Mouse (Mus musculus): ENCODE measurements around the gene Maml1. TPM values are rescaled to one million over a fixed set of nuclear protein-coding genes. Genes with fewer than 3 reads are reported as not detected.
A peak's percentile ranks its signal among the peaks of the same experiment; 100 is the strongest.

The Maml1 gene
- total RNA-seq, 2 experiments from 2014 or later: 14.7 to 17.8 TPM

GRCm38 (mm10) chr11:50285696-50286095 lies 6.4 kb downstream of the Maml1 start:
- intact Hi-C loops (cut with DNase I): no loop called here
- DNase-seq: no peak

- no peak for DNase-seq
- intact Hi-C loops (cut with DNase I): no loop called here
Measured at GRCm38 (mm10) chr11:50285263-50285662, 6.8 kb downstream of the Maml1 start.

GRCm38 (mm10) chr11:50280053-50280452 lies 12.1 kb downstream of the Maml1 start:
- intact Hi-C loops (cut with DNase I): no loop called here
- no peak for DNase-seq

- no peak for DNase-seq
- intact Hi-C loops (cut with DNase I): no loop called here
Measured at GRCm38 (mm10) chr11:50279005-50279404, 13.1 kb downstream of the Maml1 start.

- DNase-seq: no peak
- intact Hi-C loops (cut with DNase I): no loop called here
Measured at GRCm38 (mm10) chr11:50277706-50278105, 14.4 kb downstream of the Maml1 start.

- no peak for DNase-seq
- intact Hi-C loops (cut with DNase I): no loop called here
Measured at GRCm38 (mm10) chr11:50277025-50277424, 15.1 kb downstream of the Maml1 start.

- intact Hi-C loops (cut with DNase I): no loop called here
Measured at GRCm38 (mm10) chr11:50275568-50276151, 16.5 kb downstream of the Maml1 start.

GRCm38 (mm10) chr11:50275077-50275476 lies 17.0 kb downstream of the Maml1 start:
- DNase-seq: no peak
- intact Hi-C loops (cut with DNase I): no loop called here

More at GRCm38 (mm10) chr11:50275568-50276151, 16.5 kb downstream of the Maml1 start:
- DNase-seq: no peak

- DNase-seq: no peak
- intact Hi-C loops (cut with DNase I): no loop called here
Measured at GRCm38 (mm10) chr11:50272819-50273218, 19.3 kb downstream of the Maml1 start.

GRCm38 (mm10) chr11:50269885-50270284 lies 22.2 kb downstream of the Maml1 start:
- intact Hi-C loops (cut with DNase I): loop anchor here (10.0 kb wide), 1 partner anchor 95 kb away; no protein-coding TSS in a partner anchor

GRCm38 (mm10) chr11:50269163-50269562 lies 22.9 kb downstream of the Maml1 start:
- intact Hi-C loops (cut with DNase I): loop anchor here (10.0 kb wide), 1 partner anchor 96 kb away; no protein-coding TSS in a partner anchor
- DNase-seq: peak in 1 of 2 experiments; percentile 47

More at GRCm38 (mm10) chr11:50269885-50270284, 22.2 kb downstream of the Maml1 start:
- DNase-seq: no peak

- intact Hi-C loops (cut with DNase I): loop anchor here (10.0 kb wide), 1 partner anchor 98 kb away; no protein-coding TSS in a partner anchor
Measured at GRCm38 (mm10) chr11:50266997-50267396, 25.1 kb downstream of the Maml1 start.

GRCm38 (mm10) chr11:50265931-50266330 lies 26.2 kb downstream of the Maml1 start:
- intact Hi-C loops (cut with DNase I): loop anchor here (10.0 kb wide), 1 partner anchor 99 kb away; no protein-coding TSS in a partner anchor
- no peak for DNase-seq

More at GRCm38 (mm10) chr11:50266997-50267396, 25.1 kb downstream of the Maml1 start:
- no peak for DNase-seq

GRCm38 (mm10) chr11:50263198-50263597 lies 28.9 kb downstream of the Maml1 start:
- intact Hi-C loops (cut with DNase I): loop anchor here (10.0 kb wide), 1 partner anchor 102 kb away; no protein-coding TSS in a partner anchor
- no peak for DNase-seq

- intact Hi-C loops (cut with DNase I): loop anchor here (10.0 kb wide), 1 partner anchor 103 kb away; no protein-coding TSS in a partner anchor
- peak in 1 of 2 experiments; percentile 36 for DNase-seq
Measured at GRCm38 (mm10) chr11:50262020-50262419, 30.1 kb downstream of the Maml1 start.

GRCm38 (mm10) chr11:50258310-50258709 lies 33.8 kb downstream of the Maml1 start:
- DNase-seq: no peak
- intact Hi-C loops (cut with DNase I): no loop called here

GRCm38 (mm10) chr11:50256615-50257014 lies 35.5 kb downstream of the Maml1 start:
- intact Hi-C loops (cut with DNase I): no loop called here
- no peak for DNase-seq

- intact Hi-C loops (cut with DNase I): no loop called here
- DNase-seq: peak in 1 of 2 experiments; percentile 21
Measured at GRCm38 (mm10) chr11:50254010-50254580, 38.0 kb downstream of the Maml1 start.

- DNase-seq: no peak
- intact Hi-C loops (cut with DNase I): no loop called here
Measured at GRCm38 (mm10) chr11:50253393-50253792, 38.7 kb downstream of the Maml1 start.

GRCm38 (mm10) chr11:50252684-50253265 lies 39.3 kb downstream of the Maml1 start:
- no peak for DNase-seq
- intact Hi-C loops (cut with DNase I): no loop called here

- intact Hi-C loops (cut with DNase I): no loop called here
Measured at GRCm38 (mm10) chr11:50252166-50252565, 39.9 kb downstream of the Maml1 start.

More at GRCm38 (mm10) chr11:50252166-50252565, 39.9 kb downstream of the Maml1 start:
- DNase-seq: no peak

All from heart, postnatal 14 days (tissue).